Mouse (Mus musculus) liver, embryonic 11.5 days (tissue): ENCODE measurements around the gene Ppp1r14a. TPM values are rescaled to one million over a fixed set of nuclear protein-coding genes. Genes with fewer than 3 reads are reported as not detected.
A peak's percentile ranks its signal among the peaks of the same experiment; 100 is the strongest.

Source experiments
- ATAC-seq: fragments of 200-750 bp; cut with Nextera tagmentation; replicated peaks from 2 replicates; pipeline ENCODE4 v1.8.0; 2017; ENCODE audit warnings: moderate number of reproducible peaks, mild to moderate bottlenecking, moderate TSS enrichment, moderate library complexity; ENCODE audit not compliant: low FRiP score
- DNase-seq: peaks from one replicate; pipeline ENCODE4 v3.0.0-alpha.2; 2017; ENCODE audit warnings: low spot score
- H3K27ac ChIP-seq: fragments of 300-500 bp; sonication (generic); 2 replicates; pipeline ENCODE4 v1.5.1; 2014; ENCODE audit warnings: mild to moderate bottlenecking, low read depth, low read length, control low read depth
- H3K27me3 ChIP-seq: fragments of 300-500 bp; sonication (generic); replicated peaks from 2 replicates; pipeline ENCODE4 v1.6.1; 2014; ENCODE audit warnings: low read length, mixed read lengths; ENCODE audit not compliant: control insufficient read depth, insufficient read depth
- H3K36me3 ChIP-seq: fragments of 300-500 bp; sonication (generic); 2 replicates; pipeline ENCODE4 v1.6.1; 2014; ENCODE audit warnings: mild to moderate bottlenecking, low read length, moderate library complexity, mixed read lengths; ENCODE audit not compliant: control insufficient read depth, insufficient read depth
- H3K4me1 ChIP-seq: fragments of 300-500 bp; sonication (generic); replicated peaks from 2 replicates; pipeline ENCODE4 v1.6.1; 2014; ENCODE audit warnings: low read length, mixed read lengths; ENCODE audit not compliant: control insufficient read depth, insufficient read depth
- H3K4me2 ChIP-seq: fragments of 300-500 bp; sonication (generic); 2 replicates; pipeline ENCODE4 v1.6.1; 2014; ENCODE audit warnings: mild to moderate bottlenecking, control low read depth, moderate library complexity
- H3K4me3 ChIP-seq: fragments of 300-500 bp; sonication (generic); 2 replicates; pipeline ENCODE4 v1.5.1; 2014; ENCODE audit warnings: low read depth, low read length, control low read depth
- H3K9ac ChIP-seq: fragments of 300-500 bp; sonication (generic); 2 replicates; pipeline ENCODE4 v1.6.1; 2014; ENCODE audit warnings: low read depth, low read length, control low read depth
- H3K9me3 ChIP-seq: fragments of 300-500 bp; sonication (generic); 2 replicates; pipeline ENCODE4 v1.6.1; 2016; ENCODE audit warnings: low read length, inconsistent platforms, mixed read lengths; ENCODE audit not compliant: control insufficient read depth
- WGBS: fragments of 180-500 bp; shearing (Covaris S2); extraction: QIAGEN DNeasy Blood & Tissue Kit; methylation state at CpG from one replicate; pipeline ENCODE4 v1.1.7; 2014; 5-methylcytosine and 5-hydroxymethylcytosine counted together
- polyA plus RNA-seq: library from polyadenylated mRNA; unstranded; fragments of >200 nt; fragmentation: Nextera tagmentation; extraction: Ambion mirVana; gene quantifications from 2 replicates; pipeline ENCODE4 v1.2.1, GENCODE M21; 2014

The Ppp1r14a gene
- polyA plus RNA-seq, 1 experiment from 2014 or later = 6.9 TPM

DNA sequence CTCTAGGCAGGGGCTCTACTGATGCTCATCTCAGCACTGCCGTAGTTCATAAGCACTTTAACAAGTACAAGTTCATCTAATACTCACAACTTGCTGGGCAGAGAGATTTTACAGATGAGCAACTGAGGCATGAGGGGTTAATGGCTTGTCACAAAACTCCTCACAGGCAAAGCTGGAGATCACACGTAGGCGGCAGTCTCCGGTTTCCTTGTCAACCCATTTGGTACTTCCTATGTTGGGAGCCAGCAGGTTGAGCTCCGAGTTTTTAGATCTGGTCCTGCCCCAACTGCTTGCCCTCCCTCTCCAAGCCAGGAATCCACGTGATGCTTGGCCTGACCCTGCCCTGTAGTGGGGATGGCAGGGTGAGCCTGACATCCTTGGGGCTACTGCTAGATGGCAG is 38.0 kb downstream of the Ppp1r14a start:
- H3K4me1 ChIP-seq = no peaks in the 10 kb centered on the region
- no peak for ATAC-seq
- no peaks in the 10 kb centered on the region for H3K27me3 ChIP-seq
- no peak overlapping the region for H3K9ac ChIP-seq
- H3K4me2 ChIP-seq = no peak overlapping the region
- no peak overlapping the region for H3K27ac ChIP-seq
- H3K9me3 ChIP-seq = no peaks in the 10 kb centered on the region
- H3K36me3 ChIP-seq = peaks cover 12% of the 10 kb centered on the region; the same call in 1 of the 2 replicates
- no peak for DNase-seq
- WGBS = 79% methylated on average over 6 of the region's 6 CpGs
- H3K4me3 ChIP-seq = no peak overlapping the region

GRCm38 (mm10) chr7:29328984-29329383 is 39.9 kb downstream of the Ppp1r14a start:
- Histone ChIP-seq H3K27me3 (no peaks in the 10 kb centered on the region), H3K4me1 (peaks cover 1% of the 10 kb centered on the region; the same call in 1 of the 2 replicates), H3K4me2 (no peak overlapping the region), H3K27ac (no peak overlapping the region), H3K9me3 (no peaks in the 10 kb centered on the region), H3K9ac (no peak overlapping the region), H3K4me3 (no peak overlapping the region), H3K36me3 (peaks cover 12% of the 10 kb centered on the region; the same call in 1 of the 2 replicates)
- WGBS = 94% methylated on average over 16 of the region's 16 CpGs
- no peak for ATAC-seq
- no peak for DNase-seq

GRCm38 (mm10) chr7:29334156-29334555 is 45.0 kb downstream of the Ppp1r14a start:
- Histone ChIP-seq H3K4me3 (no peak overlapping the region), H3K36me3 (peaks cover 6% of the 10 kb centered on the region; the same call in 1 of the 2 replicates), H3K4me2 (no peak overlapping the region), H3K9ac (no peak overlapping the region), H3K9me3 (no peaks in the 10 kb centered on the region), H3K4me1 (peaks cover 28% of the 10 kb centered on the region), H3K27me3 (no peaks in the 10 kb centered on the region; the same call in 1 of the 2 replicates), H3K27ac (no peak overlapping the region)
- no peak for DNase-seq
- 66% methylated on average over 7 of the region's 7 CpGs for WGBS
- no peak for ATAC-seq

GRCm38 (mm10) chr7:29335276-29335675 is 46.2 kb downstream of the Ppp1r14a start:
- ATAC-seq = no peak

DNA sequence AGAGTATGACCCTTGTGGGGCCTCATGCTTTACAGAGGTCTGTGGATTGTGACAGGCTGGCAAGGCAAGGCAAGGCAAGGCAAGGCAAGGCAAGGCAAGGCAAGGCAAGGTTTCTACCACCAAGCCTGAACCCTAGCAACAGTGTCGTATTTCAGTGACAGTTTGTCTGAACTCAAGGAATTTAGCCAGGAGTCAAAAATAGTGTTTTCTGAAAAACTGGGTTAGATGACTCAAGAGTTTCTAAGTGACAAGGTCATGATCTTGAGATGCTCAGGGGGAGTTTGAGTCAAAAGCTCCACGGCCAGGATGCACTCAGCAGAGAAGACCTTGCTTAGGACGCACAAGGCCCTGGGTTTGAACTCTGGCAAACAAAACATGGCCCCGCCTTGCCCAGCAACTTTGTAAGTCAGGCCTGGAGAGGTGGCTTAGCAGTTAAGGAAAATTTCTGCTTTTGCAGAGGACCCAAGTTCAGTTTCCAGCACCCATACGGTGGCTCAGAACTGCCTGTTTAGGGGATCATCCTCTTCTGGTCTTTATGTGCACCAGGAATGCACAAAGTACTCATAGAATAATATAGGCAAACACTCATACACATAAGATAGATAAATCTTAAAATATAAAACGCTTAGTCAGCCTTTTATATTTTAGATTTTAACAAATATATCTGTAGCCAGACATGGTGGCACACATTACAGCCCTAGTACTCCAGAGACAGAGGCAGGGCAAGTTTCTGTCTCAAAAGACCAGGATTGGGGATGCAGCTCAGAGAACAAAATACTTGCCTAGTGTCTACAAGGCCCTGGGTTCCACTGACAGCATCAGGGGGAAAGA is 46.9 kb downstream of the Ppp1r14a start:
- H3K4me3 ChIP-seq = no peak overlapping the region
- no peaks in the 10 kb centered on the region for H3K9me3 ChIP-seq
- ATAC-seq (no peak), DNase-seq (no peak)
- H3K27ac ChIP-seq = no peak overlapping the region
- no peak overlapping the region for H3K4me2 ChIP-seq
- H3K4me1 ChIP-seq = peaks cover 47% of the 10 kb centered on the region
- peaks cover 6% of the 10 kb centered on the region; the same call in 1 of the 2 replicates for H3K36me3 ChIP-seq
- 0 out of 2 replicates have a peak overlapping the region, but pooled peaks have one; percentile 22 for H3K9ac ChIP-seq
- H3K27me3 ChIP-seq = no peaks in the 10 kb centered on the region; the same call in 1 of the 2 replicates
- WGBS = 75% methylated on average over 6 of the region's 6 CpGs

More at GRCm38 (mm10) chr7:29335276-29335675, 46.2 kb downstream of the Ppp1r14a start:
- H3K36me3 ChIP-seq = peaks cover 6% of the 10 kb centered on the region; the same call in 1 of the 2 replicates
- H3K9me3 ChIP-seq = no peaks in the 10 kb centered on the region
- H3K27ac ChIP-seq = no peak overlapping the region
- no peak overlapping the region for H3K4me3 ChIP-seq
- H3K9ac ChIP-seq = no peak overlapping the region
- peaks cover 39% of the 10 kb centered on the region for H3K4me1 ChIP-seq
- no peak for DNase-seq
- H3K4me2 ChIP-seq = no peak overlapping the region
- no peaks in the 10 kb centered on the region; the same call in 1 of the 2 replicates for H3K27me3 ChIP-seq

DNA sequence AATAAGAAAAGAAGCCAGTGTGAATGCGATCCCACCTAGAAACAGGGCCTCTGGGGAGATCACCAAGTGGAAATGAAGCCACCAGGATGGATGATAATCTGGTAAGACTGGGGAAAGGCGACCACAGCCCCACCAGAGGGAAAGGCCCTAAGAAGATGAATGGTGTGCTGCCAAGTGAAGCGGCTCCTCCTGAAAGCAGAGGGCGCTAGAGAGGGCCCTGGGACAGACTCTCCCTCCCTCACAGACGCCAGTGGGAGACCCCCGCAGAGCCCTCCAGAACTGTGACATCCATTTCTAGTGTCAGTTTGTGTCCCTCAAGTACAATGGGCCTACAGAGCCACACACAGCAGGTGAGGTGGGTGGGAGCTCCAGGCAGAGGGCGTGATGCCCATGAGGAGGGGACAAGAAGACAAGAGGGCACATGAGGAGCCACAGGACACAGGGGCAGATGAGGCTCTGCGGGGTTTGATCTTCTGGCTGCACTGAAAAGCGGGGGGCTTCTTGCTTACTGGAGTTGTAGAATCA is 47.7 kb downstream of the Ppp1r14a start:
- Histone ChIP-seq H3K27ac (no peak overlapping the region), H3K36me3 (peaks cover 4% of the 10 kb centered on the region; the same call in 1 of the 2 replicates), H3K4me2 (peak overlapping the region; percentile 57), H3K4me1 (peaks cover 54% of the 10 kb centered on the region), H3K27me3 (no peaks in the 10 kb centered on the region; the same call in 1 of the 2 replicates), H3K9ac (no peak overlapping the region), H3K9me3 (no peaks in the 10 kb centered on the region), H3K4me3 (no peak overlapping the region)
- DNase-seq = no peak
- 71% methylated on average over 9 of the region's 9 CpGs for WGBS
- ATAC-seq = no peak

DNA sequence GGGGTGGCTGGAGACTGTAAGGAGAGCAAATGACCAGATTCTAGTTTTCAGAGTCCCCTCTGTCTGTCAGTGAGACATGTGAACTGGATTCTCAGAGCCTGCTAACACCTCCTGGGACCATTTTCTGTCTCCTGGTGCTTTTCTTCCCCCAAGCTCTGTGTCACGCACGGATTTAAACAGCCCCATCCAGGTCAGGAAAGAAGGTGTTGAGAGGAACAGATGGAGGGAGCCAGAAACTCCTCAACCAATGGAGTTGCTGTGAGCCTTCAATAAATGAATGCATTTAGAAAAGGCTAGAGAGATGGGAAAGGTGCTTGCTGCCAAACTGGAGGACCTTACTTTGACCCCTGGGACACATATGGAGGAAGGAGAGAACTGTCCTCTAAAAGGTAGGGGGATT is 48.7 kb downstream of the Ppp1r14a start:
- 93% methylated on average over 2 of the region's 2 CpGs for WGBS
- Histone ChIP-seq H3K4me1 (peaks cover 63% of the 10 kb centered on the region), H3K36me3 (peaks cover 4% of the 10 kb centered on the region; the same call in 1 of the 2 replicates), H3K4me3 (peak overlapping the region; percentile 35), H3K4me2 (peak overlapping the region; percentile 57), H3K27ac (peak overlapping the region; percentile 91), H3K9me3 (no peaks in the 10 kb centered on the region), H3K9ac (peak overlapping the region; percentile 61), H3K27me3 (no peaks in the 10 kb centered on the region; the same call in 1 of the 2 replicates)
- DNase-seq (no peak), ATAC-seq (no peak)

DNA sequence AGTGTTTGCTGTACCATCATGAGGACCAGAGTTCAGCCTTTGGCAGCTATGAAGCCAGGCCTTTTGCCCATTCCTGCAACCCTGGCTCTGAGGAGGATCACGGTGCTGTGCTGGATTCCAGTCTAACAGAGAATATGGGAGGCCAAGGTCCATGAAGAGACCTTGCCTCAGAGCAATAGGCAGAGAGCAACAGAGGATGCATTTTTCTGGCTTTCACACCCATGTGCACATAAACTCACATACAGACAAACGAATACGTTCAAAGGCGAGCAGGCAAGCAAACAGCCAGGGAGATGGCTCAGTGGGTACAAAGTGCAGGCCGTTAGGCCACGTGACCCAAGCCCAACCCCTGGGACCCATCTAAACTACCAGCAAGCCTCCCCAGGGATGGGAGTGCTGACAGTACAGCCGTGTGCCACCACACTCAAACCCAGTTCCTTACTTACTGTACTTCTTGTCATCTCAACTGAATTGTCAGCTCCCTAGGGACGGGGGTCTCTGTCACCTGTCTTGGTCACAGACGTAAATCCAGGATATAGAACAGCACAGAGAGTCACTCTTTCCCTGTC is 49.3 kb downstream of the Ppp1r14a start:
- peak overlapping the region; percentile 57 for H3K4me2 ChIP-seq
- H3K27ac ChIP-seq = peak overlapping the region; percentile 91
- peaks cover 4% of the 10 kb centered on the region; the same call in 1 of the 2 replicates for H3K36me3 ChIP-seq
- H3K27me3 ChIP-seq = no peaks in the 10 kb centered on the region; the same call in 1 of the 2 replicates
- ATAC-seq = peak; percentile 61
- H3K4me1 ChIP-seq = peaks cover 68% of the 10 kb centered on the region
- H3K4me3 ChIP-seq = peak overlapping the region; percentile 35
- DNase-seq = no peak
- peak overlapping the region; percentile 61 for H3K9ac ChIP-seq
- 67% methylated on average over 9 of the region's 9 CpGs for WGBS
- H3K9me3 ChIP-seq = no peaks in the 10 kb centered on the region
